Mouse (Mus musculus): ENCODE results near the gene Pde2a.

- TF ChIP-seq POLR2A (IDR thresholded peaks at IDR 0.05; ENCODE audit: low read depth, low read length): no peak
- no peak for TF ChIP-seq CTCF (IDR thresholded peaks at IDR 0.05; ENCODE audit: borderline replicate concordance, insufficient read depth, low read length)
These were observed 43.9 kb downstream of the Pde2a start for GRCm38 (mm10) chr7:101465392-101465791.
